Mouse (Mus musculus) G1E (cell line): ENCODE results near the gene Junb. TPM values are rescaled to one million over a fixed set of nuclear protein-coding genes. Genes with fewer than 3 reads are reported as not detected.

Experiments
- ATAC-seq: 2 replicates; pipeline ENCODE4 v1.8.0; 2016; ENCODE audit warnings: mild to moderate bottlenecking; ENCODE audit not compliant: insufficient number of reproducible peaks, poor library complexity, low FRiP score, severe bottlenecking; ENCODE audit errors: extremely low read depth
- DNase-seq: peaks from one replicate; pipeline ENCODE4 v3.0.0; 2012; ENCODE audit warnings: low spot score
- H3K27me3 ChIP-seq: 2 replicates; pipeline ENCODE4 v1.6.1; 2012; ENCODE audit warnings: mild to moderate bottlenecking, low read length, inconsistent platforms; ENCODE audit not compliant: insufficient read depth
- H3K36me3 ChIP-seq: replicated peaks from 2 replicates; pipeline ENCODE3; 2012; ENCODE audit warnings: mild to moderate bottlenecking, inconsistent platforms
- H3K4me1 ChIP-seq: 2 replicates; pipeline ENCODE4 v1.6.1; 2012; ENCODE audit warnings: low read depth, low read length, inconsistent platforms, mixed read lengths; ENCODE audit not compliant: insufficient read depth
- H3K4me3 ChIP-seq: 2 replicates; pipeline ENCODE4 v1.5.1; 2012; ENCODE audit warnings: low read depth, mild to moderate bottlenecking, inconsistent platforms, low read length, moderate library complexity, mixed read lengths
- H3K9me3 ChIP-seq: replicated peaks from 2 replicates; pipeline ENCODE4 v1.6.1; 2012; ENCODE audit warnings: inconsistent platforms
- CTCF ChIP-seq: IDR thresholded peaks from 2 replicates; pipeline ENCODE4 v1.5.1; 2012; ENCODE audit warnings: low read depth, low read length, inconsistent platforms, mixed read lengths
- GATA1 ChIP-seq: IDR thresholded peaks from 2 replicates; pipeline ENCODE4 v1.6.1; 2012; ENCODE audit warnings: borderline replicate concordance, low read length, inconsistent platforms, mixed read lengths
- GATA2 ChIP-seq: IDR thresholded peaks from 2 replicates; pipeline ENCODE4 v1.6.1; 2012; ENCODE audit warnings: low read depth, low read length, inconsistent platforms, borderline replicate concordance
- POLR2AphosphoS5 ChIP-seq: IDR thresholded peaks from 2 replicates; pipeline ENCODE4 v1.6.1; 2012; ENCODE audit warnings: low read depth, low read length, inconsistent platforms; ENCODE audit not compliant: insufficient replicate concordance
- TAL1 ChIP-seq: conservative IDR thresholded peaks from 2 replicates; pipeline ENCODE4 v1.6.1; 2012; ENCODE audit warnings: low read depth, low read length, inconsistent platforms, mixed read lengths
- polyA plus RNA-seq: library from polyadenylated mRNA; stranded (reverse); fragments of >175 nt; gene quantifications from 2 replicates; pipeline ENCODE4 v1.2.3, GENCODE M21; 2012
- total RNA-seq, 2 experiments: library from RNA; stranded (forward) in 1 of 2; stranded (reverse) in 1 of 2; fragments of 200-1000 nt in 1 of 2; fragments of >200 nt in 1 of 2; fragmentation: Nextera tagmentation in 1 of 2; gene quantifications; 2 replicates each; pipeline ENCODE4 v1.2.3; 2014 to 2017

Gene Junb
- total and polyA plus RNA-seq, 3 experiments: 23.8 to 66.8 (median 38.5) TPM

DNA sequence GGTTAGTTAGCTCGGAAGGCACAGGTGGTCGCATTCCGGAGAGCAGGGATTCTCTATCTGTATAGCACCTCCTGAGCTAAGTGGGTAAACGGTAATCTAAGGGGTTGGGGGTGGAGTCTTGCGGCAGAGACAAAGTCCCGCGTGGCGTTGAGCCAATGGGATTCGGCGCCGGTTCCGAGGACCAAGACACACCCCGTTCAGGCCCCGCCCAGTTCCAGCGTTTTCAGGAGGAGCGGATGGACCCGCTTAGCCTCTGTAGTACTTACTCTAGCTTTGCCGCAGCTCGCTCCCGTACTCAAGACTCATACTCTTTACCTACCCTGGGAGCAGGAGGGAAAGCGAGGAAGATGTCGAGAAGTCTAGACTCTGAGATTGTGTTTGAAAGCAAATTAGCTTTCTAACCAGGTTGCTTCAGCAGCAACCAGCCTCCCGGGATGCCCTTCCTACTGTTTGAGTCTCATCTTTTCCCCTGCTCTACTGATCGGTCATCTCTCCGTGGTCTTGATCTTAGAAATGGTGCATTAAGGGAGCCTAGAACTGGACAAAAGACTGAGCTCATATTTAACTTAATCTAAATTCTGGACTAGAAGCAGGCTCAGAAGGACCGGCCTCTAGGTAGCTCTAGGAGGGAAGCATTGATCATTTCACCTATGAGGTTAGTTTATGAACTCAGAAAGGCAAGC is 33.9 kb downstream of the Junb start:
- Histone ChIP-seq H3K27me3 (peaks cover 46% of the 10 kb centered on the region), H3K9me3 (0 out of 2 replicates have a peak, but pooled peaks cover 5% of the 10 kb centered on the region), H3K4me3 (no peak overlapping the region), H3K36me3 (no peaks in the 10 kb centered on the region), H3K4me1 (peaks cover 20% of the 10 kb centered on the region)
- DNase-seq (no peak), ATAC-seq (no peak)
- TF ChIP-seq GATA1 (no peak), CTCF (no peak), POLR2AphosphoS5 (no peak), TAL1 (no peak), GATA2 (no peak)

DNA sequence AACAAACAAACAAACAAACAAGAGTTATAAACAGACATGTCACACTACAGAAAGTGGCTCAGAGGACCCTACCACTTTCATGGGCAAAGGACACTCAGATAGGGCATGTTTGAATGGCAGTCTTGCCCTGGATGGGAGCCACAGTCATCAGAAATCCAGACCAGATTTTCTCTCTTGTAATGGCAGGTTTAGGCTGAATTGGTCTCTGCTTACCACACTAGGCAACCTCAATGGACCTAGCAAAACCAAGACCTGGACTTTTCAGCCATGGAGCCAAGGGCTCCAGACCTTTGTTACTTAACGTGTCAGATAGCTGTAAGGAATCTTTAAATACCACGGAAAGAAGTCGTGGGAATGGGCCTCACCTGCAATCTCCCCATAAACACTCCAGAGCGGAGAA is 34.8 kb downstream of the Junb start:
- peaks cover 46% of the 10 kb centered on the region for H3K27me3 ChIP-seq
- TF ChIP-seq CTCF (no peak), TAL1 (no peak), POLR2AphosphoS5 (no peak), GATA1 (no peak), GATA2 (no peak)
- ATAC-seq (no peak), DNase-seq (no peak)
- H3K4me1 ChIP-seq: peaks cover 20% of the 10 kb centered on the region
- no peaks in the 10 kb centered on the region for H3K36me3 ChIP-seq
- 0 out of 2 replicates have a peak, but pooled peaks cover 5% of the 10 kb centered on the region for H3K9me3 ChIP-seq
- no peak overlapping the region for H3K4me3 ChIP-seq

DNA sequence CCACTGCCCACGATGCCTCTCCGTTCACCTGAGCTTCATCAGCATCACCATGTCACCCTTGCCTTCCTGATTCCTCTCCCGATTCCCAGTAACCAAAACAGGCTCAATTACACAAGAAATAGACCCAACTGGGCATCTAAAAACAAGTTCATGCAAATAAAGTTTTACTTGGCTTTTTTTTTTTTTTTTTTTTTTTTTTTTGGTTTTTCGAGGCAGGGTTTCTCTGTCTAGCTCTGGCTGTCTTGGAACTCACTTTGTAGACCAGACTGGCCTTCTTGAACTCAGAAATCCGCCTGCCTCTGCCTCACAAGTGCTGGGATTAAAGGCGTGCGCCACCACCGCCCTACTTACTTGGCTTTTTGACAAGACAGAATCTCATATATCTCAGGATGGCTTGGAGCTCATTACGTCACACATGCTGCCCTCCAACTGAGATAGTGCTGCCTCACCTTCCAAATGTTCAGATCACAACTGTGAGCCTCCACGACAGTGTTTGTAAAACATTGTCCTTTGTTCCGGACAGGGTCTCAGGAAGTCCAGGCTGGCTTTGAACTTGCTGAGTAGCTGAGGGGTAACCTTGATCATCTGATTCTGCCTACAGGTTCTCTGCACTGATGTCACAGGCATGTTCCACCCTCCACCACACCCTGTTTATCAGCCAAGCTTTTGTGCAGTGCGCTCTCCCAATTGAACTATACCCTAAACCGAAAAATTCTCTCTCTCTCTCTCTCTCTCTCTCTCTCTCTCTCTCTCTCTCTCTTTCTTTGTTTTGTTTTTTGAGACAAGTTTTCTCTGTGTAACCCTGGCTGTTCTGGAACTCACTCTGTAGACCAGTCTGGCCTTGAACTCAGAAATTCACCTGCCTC is 40.7 kb downstream of the Junb start:
- H3K27me3 ChIP-seq: peaks cover 59% of the 10 kb centered on the region
- DNase-seq (no peak), ATAC-seq (no peak)
- no peaks in the 10 kb centered on the region for H3K36me3 ChIP-seq
- TF ChIP-seq POLR2AphosphoS5: no peak
- no peak for TF ChIP-seq GATA1
- TF ChIP-seq TAL1: no peak
- no peak for TF ChIP-seq CTCF
- TF ChIP-seq GATA2: no peak
- no peaks in the 10 kb centered on the region for H3K9me3 ChIP-seq
- peaks cover 24% of the 10 kb centered on the region for H3K4me1 ChIP-seq
- H3K4me3 ChIP-seq: peak overlapping the region; percentile 56; the same call in 1 of the 2 replicates

DNA sequence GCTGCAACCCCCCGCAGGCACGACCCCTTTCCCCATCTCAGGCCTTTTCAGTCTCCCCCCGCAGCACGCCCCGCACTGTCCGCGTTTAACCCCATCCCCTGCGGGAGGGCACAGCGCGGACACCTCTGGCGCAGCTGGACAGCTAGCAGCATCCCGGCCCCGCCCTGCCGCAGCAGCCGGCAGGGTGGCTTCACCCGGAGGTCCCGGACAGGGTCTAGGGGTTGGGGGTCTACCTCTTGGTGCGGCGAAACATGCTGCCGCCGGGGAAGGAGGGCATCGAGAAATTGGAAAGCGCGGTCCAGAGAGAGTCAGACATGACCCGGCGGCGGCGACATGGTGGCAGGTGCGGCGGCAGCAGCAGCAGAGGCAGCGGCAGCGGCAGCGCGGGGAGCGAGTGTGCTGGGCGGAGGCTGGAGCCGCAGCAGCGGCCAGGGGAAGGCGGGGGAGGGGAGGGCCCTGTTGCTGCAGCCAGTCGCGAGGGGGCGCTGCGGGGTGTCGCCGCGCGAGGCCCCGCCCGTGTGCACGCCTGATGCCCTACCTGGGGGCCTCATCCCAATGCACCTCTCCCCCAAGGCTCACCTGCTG is 41.5 kb downstream of the Junb start, which contains the start of gene Mast1:
TSS of gene Mast1 (minus strand) at position 398 of the 585 bp plus-strand sequence.
- Histone ChIP-seq H3K4me1 (peaks cover 24% of the 10 kb centered on the region), H3K9me3 (no peaks in the 10 kb centered on the region), H3K36me3 (no peaks in the 10 kb centered on the region), H3K27me3 (peaks cover 59% of the 10 kb centered on the region), H3K4me3 (peak within 1 kb of the TSS; percentile 56; the same call in 1 of the 2 replicates)
- no peak for TF ChIP-seq POLR2AphosphoS5
- TF ChIP-seq CTCF: peak; percentile 32; the same call in 1 of the 2 replicates
- no peak for TF ChIP-seq TAL1
- no peak for TF ChIP-seq GATA1
- DNase-seq: peak; percentile 31
- no peak for ATAC-seq

DNA sequence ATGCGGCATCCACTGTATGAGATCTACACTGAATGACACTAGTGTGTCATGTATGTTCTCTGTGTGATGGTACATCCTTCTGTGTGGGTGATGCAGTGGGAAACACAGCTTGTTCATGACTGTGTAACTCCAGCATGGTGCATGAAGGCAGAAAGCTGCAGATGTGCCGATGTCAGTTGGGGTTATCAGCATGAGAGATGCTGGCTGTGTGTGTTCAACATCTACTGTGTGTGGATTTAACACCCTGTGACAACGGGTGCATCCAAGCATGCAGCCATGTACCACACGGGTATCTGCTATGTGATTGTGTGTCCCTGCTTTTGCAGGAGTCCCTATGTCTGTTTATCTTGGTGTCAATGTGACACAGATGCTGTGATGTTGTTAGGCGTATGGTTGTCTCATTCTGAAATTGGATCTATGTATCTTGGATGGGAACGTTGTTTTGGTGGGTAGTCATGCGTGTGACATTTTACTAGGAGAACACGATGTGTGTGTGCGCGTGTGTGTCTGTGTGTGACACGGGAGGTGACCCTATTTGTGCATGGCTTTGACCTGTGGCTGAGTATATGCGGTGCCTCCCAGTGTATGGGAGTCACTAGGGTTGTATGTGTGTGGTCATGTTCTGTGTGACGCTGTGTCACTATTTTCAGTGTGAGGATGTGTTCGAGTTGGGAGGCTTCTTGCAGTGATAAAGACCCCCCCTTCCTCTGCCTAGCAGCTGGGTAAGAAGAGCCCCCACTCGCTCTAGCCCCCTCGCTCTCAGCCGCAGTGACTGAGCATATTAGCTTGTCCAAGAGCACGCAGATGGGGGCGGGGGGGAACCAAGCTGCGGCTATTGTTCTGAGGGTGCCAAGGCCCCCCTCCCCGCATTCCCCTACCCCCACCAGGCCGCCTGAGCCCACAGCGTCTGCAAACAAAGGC is 42.2 kb downstream of the Junb start:
- no peak overlapping the region for H3K4me3 ChIP-seq
- ATAC-seq: no peak

More for the DNA sequence above, 42.2 kb downstream of the Junb start:
- Histone ChIP-seq H3K27me3 (peaks cover 64% of the 10 kb centered on the region), H3K36me3 (no peaks in the 10 kb centered on the region), H3K9me3 (no peaks in the 10 kb centered on the region), H3K4me1 (peaks cover 24% of the 10 kb centered on the region)
- DNase-seq: no peak
- TF ChIP-seq CTCF (no peak), GATA1 (no peak), GATA2 (no peak)
